Mouse (Mus musculus) brown adipose tissue, adult 24 weeks (tissue): Measurements from ENCODE around the gene Gale. TPM values are rescaled to one million over a fixed set of nuclear protein-coding genes. Genes with fewer than 3 reads are reported as not detected.

Experiments used
- H3K27ac ChIP-seq: fragments of 200-500 bp; replicated peaks from 2 replicates; pipeline ENCODE4 v1.5.1; 2012; ENCODE audit warnings: low read depth, mild to moderate bottlenecking, low read length
- H3K4me1 ChIP-seq: fragments of 200-500 bp; 2 replicates; pipeline ENCODE4 v1.6.1; 2012; ENCODE audit warnings: low read length, mixed read lengths; ENCODE audit not compliant: control insufficient read depth, insufficient read depth, insufficient read length
- H3K4me3 ChIP-seq: fragments of 200-500 bp; 2 replicates; pipeline ENCODE4 v1.5.1; 2012; ENCODE audit warnings: low read depth, mild to moderate bottlenecking, low read length, moderate library complexity; ENCODE audit not compliant: insufficient read depth
- polyA plus RNA-seq: library from polyadenylated mRNA; stranded (reverse); fragments of >200 nt; gene quantifications from 2 replicates; pipeline ENCODE4 v1.2.4, GENCODE M21; 2012; ENCODE audit not compliant: missing spikeins, insufficient read depth, insufficient read length

Gene Gale
- polyA plus RNA-seq, 1 experiment: 40.3 TPM

DNA sequence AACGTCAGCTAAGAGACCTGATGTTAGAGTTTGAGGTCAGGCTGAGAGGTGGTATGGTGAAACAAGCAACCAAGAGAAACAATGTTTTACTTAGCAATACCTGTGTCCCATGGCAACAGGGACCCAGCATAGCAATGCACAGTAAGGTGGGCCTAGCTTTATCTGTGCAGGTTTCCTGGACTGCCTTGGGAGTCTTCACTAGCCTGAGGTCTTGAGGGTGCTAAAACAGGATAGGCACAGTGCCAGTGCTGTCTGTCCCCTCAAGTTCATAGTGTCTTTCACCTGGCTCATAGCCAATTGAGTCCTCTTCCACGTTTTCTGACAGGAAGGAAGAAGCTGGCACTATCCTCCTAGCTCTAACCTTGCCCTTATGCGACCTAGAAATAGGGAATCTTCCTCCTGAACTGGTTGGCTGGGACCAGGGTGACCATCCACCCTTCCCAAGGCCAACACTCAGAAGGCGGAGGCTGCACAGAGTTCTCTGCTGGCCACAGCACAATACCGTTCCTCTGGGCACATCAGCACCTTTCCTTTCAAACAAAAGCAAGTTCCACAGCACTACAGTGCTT is 40.7 kb downstream of the Gale start:
- H3K27ac ChIP-seq: no peak overlapping the region
- no peaks in the 10 kb centered on the region for H3K4me1 ChIP-seq
- H3K4me3 ChIP-seq: no peak overlapping the region

DNA sequence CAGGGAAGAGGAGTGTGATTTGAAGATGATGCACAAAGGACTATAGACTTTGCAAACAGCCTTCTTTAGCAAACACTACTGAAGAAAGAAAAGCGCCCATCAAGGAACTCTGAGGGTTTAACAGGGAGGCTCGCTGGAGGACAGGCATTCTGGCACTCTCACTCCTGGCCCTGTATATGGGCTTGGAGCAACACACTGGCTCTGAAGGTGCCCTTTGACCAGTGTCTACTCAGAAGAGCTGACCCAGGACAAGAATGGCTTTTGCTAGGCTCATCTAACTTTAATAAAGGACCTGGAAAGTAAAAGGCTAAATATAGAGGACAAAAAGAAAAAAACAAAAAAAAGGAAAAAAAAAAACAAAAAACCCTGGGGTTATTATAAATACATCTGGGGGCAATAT is 41.4 kb downstream of the Gale start:
- H3K4me3 ChIP-seq: no peak overlapping the region
- H3K27ac ChIP-seq: no peak overlapping the region
- H3K4me1 ChIP-seq: no peaks in the 10 kb centered on the region

DNA sequence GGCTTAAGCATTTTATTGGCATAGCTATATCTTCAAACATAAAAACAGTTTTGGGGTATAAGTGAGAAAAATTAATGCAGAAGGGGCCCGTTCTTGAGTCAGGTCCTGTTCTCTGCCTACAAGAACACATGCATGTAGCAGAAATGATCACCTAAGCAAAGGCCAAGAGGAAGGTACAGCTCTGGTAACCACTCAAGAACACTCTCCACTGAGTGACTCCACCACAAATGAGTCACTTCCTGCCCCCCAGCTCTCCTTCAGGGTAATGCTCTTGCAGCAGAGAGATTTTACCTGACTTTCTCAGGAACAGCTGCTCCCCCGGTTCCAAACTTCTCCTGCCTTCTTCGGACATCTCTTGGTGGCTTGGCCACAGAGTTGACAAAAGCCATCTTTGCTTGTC is 43.3 kb downstream of the Gale start:
- Histone ChIP-seq H3K27ac (no peak overlapping the region), H3K4me3 (no peak overlapping the region), H3K4me1 (no peaks in the 10 kb centered on the region)

- Histone ChIP-seq H3K4me3 (no peak overlapping the region), H3K27ac (no peak overlapping the region), H3K4me1 (no peaks in the 10 kb centered on the region)
Measured at GRCm38 (mm10) chr4:136008782-136009447, 45.4 kb downstream of the Gale start.

GRCm38 (mm10) chr4:136010586-136010985 is 47.1 kb downstream of the Gale start:
- Histone ChIP-seq H3K27ac (no peak overlapping the region), H3K4me3 (no peak overlapping the region), H3K4me1 (no peaks in the 10 kb centered on the region)

GRCm38 (mm10) chr4:136016059-136016602 is 52.6 kb downstream of the Gale start:
- no peak overlapping the region for H3K27ac ChIP-seq
- H3K4me3 ChIP-seq: no peak overlapping the region
- peaks cover 12% of the 10 kb centered on the region; the same call in 1 of the 2 replicates for H3K4me1 ChIP-seq

Other genes starting within 250 kb of the Gale start
- not detected in 2 replicates for gene Il22ra1, start 235.6 kb upstream of the Gale start, polyA plus RNA-seq
- gene Myom3, start 204.0 kb upstream of the Gale start, polyA plus RNA-seq: 7.0 and 8.0 TPM in 2 replicates
- 58.3 and 62.6 TPM in 2 replicates for gene Srsf10, start 108.0 kb upstream of the Gale start, polyA plus RNA-seq
- 86.4 and 125 TPM in 2 replicates for gene Pnrc2, start 89.9 kb upstream of the Gale start, polyA plus RNA-seq
- gene Cnr2, start 68.3 kb upstream of the Gale start, polyA plus RNA-seq: 0.55 and 0.58 TPM in 2 replicates
- 106 and 110 TPM in 2 replicates for gene Fuca1, start 43.0 kb upstream of the Gale start, polyA plus RNA-seq
- 45.1 and 79.9 TPM in 2 replicates for gene Hmgcl, start 17.3 kb upstream of the Gale start, polyA plus RNA-seq
- gene Lypla2, start 8.9 kb downstream of the Gale start, polyA plus RNA-seq: 29.3 and 29.8 TPM in 2 replicates
- gene Pithd1, start 23.5 kb downstream of the Gale start, polyA plus RNA-seq: 20.3 and 31.3 TPM in 2 replicates
- gene Eloa, start 58.0 kb downstream of the Gale start, polyA plus RNA-seq: 28.3 and 33.8 TPM in 2 replicates
- 772 and 1,311 TPM in 2 replicates for gene Rpl11, start 89.7 kb downstream of the Gale start, polyA plus RNA-seq
- 75.0 and 78.1 TPM in 2 replicates for gene Id3, start 179.8 kb downstream of the Gale start, polyA plus RNA-seq
- 2.9 and 6.4 TPM in 2 replicates for gene E2f2, start 208.7 kb downstream of the Gale start, polyA plus RNA-seq
- 1.0 and 1.2 TPM in 2 replicates for gene Asap3, start 242.6 kb downstream of the Gale start, polyA plus RNA-seq